Mouse (Mus musculus) C2C12 (cell line): Measurements from ENCODE around the gene Slc1a5.

Experiments used
- CTCF ChIP-seq: IDR thresholded peaks from one replicate; pipeline ENCODE4 v1.5.1; 2011; ENCODE audit not compliant: control insufficient read depth, insufficient read depth, insufficient read length
- MAX ChIP-seq: IDR thresholded peaks from one replicate; pipeline ENCODE4 v1.6.1; 2011; ENCODE audit warnings: mild to moderate bottlenecking, control low read depth
- MYOD1 ChIP-seq: IDR thresholded peaks from one replicate; pipeline ENCODE4 v1.6.1; 2011; ENCODE audit warnings: low read depth; ENCODE audit not compliant: control insufficient read depth, insufficient read length
- USF1 ChIP-seq: IDR thresholded peaks from one replicate; pipeline ENCODE4 v1.6.1; 2011; ENCODE audit warnings: low read depth, mild to moderate bottlenecking, control low read depth, moderate library complexity

- TF ChIP-seq MYOD1 (no peak), MAX (no peak), CTCF (no peak), USF1 (no peak)
Observed at GRCm38 (mm10) chr7:16844696-16845071, 63.5 kb downstream of the Slc1a5 start.
